Mouse (Mus musculus) lung, postnatal 14 days (tissue): ENCODE data around the gene Rab9.

Experiments
- DNase-seq: peaks from one replicate; pipeline ENCODE4 v3.0.0; 2021

Rab9 gene

GRCm38 (mm10) chrX:166479365-166479983 lies at the start of gene Rab9:
Gene Rab9, minus strand, starts transcription at chrX:166479867.
- peak; percentile 92 for DNase-seq

GRCm38 (mm10) chrX:166528126-166528525 lies 48.5 kb upstream of the Rab9 start:
- no peak for DNase-seq

- DNase-seq = peak; percentile 4
Measured at GRCm38 (mm10) chrX:166525637-166526315, 46.1 kb upstream of the Rab9 start.

- DNase-seq = no peak
Measured at GRCm38 (mm10) chrX:166520782-166521181, 41.1 kb upstream of the Rab9 start.

GRCm38 (mm10) chrX:166518345-166518744 lies 38.7 kb upstream of the Rab9 start, which contains the start of gene Tceanc:
Gene Tceanc, minus strand, starts transcription at chrX:166518567.
- DNase-seq = peak; percentile 2

- DNase-seq = no peak
Measured at GRCm38 (mm10) chrX:166516631-166517030, 37.0 kb upstream of the Rab9 start.

- no peak for DNase-seq
Measured at GRCm38 (mm10) chrX:166515923-166516322, 36.3 kb upstream of the Rab9 start.

- DNase-seq = peak; percentile 12
Measured at GRCm38 (mm10) chrX:166514035-166514434, 34.4 kb upstream of the Rab9 start.

- DNase-seq = no peak
Measured at GRCm38 (mm10) chrX:166512071-166512470, 32.4 kb upstream of the Rab9 start.

- DNase-seq = no peak
Measured at GRCm38 (mm10) chrX:166511107-166511506, 31.4 kb upstream of the Rab9 start.

GRCm38 (mm10) chrX:166509761-166510738 lies 30.4 kb upstream of the Rab9 start:
- peak; percentile 93 for DNase-seq

- peak; percentile 14 for DNase-seq
Measured at GRCm38 (mm10) chrX:166504421-166504820, 24.8 kb upstream of the Rab9 start.

- DNase-seq = no peak
Measured at GRCm38 (mm10) chrX:166499496-166500190, 20.0 kb upstream of the Rab9 start.

- DNase-seq = no peak
Measured at GRCm38 (mm10) chrX:166497771-166498170, 18.1 kb upstream of the Rab9 start.

GRCm38 (mm10) chrX:166495052-166495451 lies 15.4 kb upstream of the Rab9 start:
- no peak for DNase-seq

- DNase-seq = no peak
Measured at GRCm38 (mm10) chrX:166478631-166479364, 869 bp downstream of the Rab9 start.

GRCm38 (mm10) chrX:166477393-166477792 lies 2.3 kb downstream of the Rab9 start:
- DNase-seq = no peak

GRCm38 (mm10) chrX:166472612-166473011 lies 7.1 kb downstream of the Rab9 start:
- no peak for DNase-seq

GRCm38 (mm10) chrX:166468321-166468720 lies 11.3 kb downstream of the Rab9 start:
- DNase-seq = no peak

- DNase-seq = no peak
Measured at GRCm38 (mm10) chrX:166455525-166455924, 24.1 kb downstream of the Rab9 start.

- DNase-seq = no peak
Measured at GRCm38 (mm10) chrX:166454331-166454730, 25.3 kb downstream of the Rab9 start.

- no peak for DNase-seq
Measured at GRCm38 (mm10) chrX:166453532-166453931, 26.1 kb downstream of the Rab9 start.
